Mouse (Mus musculus): ENCODE data around the gene Hmcn2.

The Hmcn2 gene

DNA sequence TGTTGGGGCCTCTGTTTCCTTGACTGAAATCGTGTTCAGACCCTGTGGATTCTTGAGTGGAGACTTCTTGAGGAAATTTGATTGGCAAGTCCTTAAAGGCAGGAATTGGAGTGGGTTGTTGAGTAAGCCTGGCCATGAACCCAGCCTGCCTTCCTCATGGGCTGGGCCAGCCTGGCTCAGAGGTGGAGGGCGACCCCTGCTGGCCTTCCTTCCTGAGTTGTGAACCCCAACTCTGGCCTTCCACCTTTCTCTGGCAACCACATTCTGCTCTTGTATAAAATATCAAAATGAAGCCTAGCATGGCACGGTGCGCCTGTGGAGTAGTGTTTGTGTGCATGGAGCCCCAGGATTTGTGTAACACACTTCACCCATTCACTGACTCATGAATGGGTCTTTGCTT is 8.5 kb upstream of the Hmcn2 start:
- DNase-seq, result peak; percentile 29

DNA sequence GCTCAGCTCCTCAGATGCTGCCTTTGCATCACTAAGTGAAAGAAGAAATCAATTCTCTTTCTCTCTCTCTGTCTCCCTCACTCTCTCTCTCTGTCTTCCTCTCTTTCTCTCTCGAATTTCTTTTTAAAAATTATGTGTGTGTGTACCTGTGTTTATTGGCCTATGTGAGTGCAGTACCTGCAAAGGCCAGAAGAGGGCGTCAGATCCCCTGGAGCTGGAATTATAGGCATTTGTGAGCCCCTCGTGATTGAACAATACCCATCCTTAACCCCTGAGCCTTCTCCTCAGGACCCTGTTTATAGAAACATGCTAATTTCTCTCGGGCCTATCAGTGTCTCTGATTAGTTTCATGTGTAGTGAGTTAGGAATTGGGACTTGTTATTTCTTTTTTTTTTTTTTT is 6.0 kb upstream of the Hmcn2 start:
- DNase-seq, result no peak

DNA sequence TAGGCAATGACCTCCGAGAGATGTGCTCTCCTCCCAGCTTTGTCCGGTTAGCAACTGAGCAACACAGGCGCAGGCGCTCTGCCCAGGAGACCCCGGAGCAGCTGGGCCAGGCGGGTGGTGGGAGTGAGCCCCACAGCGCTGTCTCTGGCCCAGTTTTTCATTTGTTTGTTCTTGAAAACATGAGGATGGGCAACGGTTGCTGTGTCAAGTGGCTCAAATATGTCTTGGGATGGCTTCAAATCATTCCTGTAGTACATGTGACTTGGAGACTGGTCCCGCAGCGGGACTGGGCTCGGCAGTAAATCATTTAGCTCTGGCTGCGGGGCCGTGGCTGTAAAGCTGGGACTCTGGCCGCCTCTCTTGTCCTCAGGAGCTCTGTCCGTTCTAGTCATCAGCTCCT is 4.7 kb upstream of the Hmcn2 start:
- peak; percentile 31 for DNase-seq

DNA sequence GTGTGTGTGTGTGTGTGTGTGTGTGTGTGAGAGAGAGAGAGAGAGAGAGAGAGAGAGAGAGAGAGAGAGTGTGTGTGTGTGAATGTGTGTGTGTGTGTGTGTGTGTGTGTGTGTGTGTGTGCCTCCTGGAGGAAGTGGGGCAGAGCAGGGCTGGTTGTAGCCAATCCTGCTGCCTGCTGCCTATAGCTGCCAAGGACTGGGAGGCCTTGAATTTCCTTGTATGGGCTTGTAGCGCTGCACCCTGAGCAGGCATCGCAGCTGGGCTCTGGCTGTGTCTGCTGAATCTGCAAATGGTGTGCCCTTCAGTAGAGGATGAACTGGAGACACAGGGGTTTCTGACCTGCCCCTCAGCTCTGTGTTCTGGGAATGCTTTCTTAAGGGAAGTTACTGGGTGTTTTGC is 3.9 kb downstream of the Hmcn2 start:
- DNase-seq, result no peak

DNA sequence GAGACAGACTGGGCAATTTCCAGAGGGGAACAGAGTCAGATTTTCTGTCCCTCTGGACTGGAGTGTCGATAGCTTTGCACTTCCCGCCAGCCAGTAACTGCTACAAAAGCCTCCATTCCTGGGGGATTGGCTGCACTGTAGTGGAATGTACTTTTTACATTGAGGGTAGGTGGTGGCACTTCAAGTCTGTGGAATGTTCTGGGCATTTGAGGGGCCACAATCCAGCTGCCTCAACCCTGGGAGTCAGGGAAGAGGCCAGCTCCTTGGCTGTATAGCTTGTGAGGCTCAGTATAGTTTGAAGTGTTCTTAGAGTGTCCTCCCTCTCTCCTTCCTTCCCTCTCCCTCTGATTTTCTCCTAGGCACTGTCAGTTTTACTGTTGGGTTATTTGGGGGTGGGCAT is 5.0 kb downstream of the Hmcn2 start:
- no peak for DNase-seq

DNA sequence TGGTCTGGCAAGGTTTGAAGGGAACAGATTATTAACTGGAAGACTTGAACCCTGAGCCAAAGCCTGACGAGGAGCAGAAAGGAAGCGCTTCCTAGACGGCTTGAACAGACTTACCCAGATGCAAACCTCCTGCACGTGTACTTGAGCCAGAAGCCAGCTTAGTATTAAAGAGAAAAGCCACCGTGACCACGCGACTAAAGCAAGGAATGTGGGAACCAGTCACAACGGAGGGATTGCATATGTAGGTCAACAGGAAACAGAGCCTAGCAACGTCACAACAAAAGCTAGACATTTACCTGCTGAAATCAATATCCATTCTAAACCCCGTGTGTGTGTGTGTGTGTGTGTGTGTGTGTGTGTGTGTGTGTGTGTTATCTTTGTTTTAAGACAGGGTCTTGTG is 13.0 kb downstream of the Hmcn2 start:
- DNase-seq, result no peak

DNA sequence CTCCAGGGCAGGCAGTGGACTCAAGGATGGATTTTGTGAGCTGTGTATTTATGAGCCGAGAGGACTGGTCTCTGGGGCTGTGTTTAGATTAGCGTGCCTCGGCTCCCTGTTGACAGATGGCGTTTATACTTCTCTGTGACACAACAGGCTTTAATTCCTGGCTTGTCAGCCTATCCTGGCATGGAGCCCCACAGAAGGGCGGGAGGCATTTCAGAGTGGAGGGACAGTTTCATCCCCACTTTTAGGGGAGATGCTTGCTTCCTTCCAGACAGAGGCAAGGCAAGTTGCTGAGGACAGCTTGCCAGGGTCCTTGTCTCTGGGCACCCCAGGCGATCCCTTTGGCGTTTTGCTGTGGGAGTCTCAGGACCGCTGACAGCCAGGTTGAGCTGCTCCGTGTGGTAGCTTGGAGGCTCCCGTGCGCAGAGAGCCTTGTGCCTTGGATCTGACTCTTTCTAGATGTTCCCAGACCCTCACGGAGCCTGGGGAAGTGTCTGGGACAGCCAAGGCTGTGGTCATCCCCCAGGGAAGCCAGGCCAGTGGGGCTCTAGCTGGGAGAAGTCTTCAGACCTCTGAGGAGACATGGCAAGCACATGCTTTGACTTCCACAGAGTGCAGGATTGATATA is 23.6 kb downstream of the Hmcn2 start:
- peak; percentile 20 for DNase-seq

DNA sequence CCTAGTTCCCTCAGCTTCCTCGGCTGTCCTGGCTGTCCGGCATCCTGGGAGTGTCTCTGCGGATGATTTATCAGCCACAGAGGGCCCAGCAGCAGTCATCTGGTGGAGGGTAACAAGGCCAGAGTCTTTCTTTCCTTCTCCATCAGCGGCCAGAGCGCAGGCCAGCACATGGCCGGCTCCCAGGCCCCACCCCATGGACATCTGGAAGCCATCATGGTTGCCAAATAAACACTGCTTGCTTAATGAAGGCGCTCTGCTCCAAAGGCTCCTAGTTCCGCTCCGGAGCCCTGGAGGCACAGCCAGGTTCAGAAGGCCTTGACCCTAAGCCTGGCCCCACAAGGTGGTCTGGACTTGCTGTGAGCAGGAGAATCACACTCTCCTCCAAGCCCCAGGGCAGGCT is 25.6 kb downstream of the Hmcn2 start:
- DNase-seq, result peak; percentile 75

DNA sequence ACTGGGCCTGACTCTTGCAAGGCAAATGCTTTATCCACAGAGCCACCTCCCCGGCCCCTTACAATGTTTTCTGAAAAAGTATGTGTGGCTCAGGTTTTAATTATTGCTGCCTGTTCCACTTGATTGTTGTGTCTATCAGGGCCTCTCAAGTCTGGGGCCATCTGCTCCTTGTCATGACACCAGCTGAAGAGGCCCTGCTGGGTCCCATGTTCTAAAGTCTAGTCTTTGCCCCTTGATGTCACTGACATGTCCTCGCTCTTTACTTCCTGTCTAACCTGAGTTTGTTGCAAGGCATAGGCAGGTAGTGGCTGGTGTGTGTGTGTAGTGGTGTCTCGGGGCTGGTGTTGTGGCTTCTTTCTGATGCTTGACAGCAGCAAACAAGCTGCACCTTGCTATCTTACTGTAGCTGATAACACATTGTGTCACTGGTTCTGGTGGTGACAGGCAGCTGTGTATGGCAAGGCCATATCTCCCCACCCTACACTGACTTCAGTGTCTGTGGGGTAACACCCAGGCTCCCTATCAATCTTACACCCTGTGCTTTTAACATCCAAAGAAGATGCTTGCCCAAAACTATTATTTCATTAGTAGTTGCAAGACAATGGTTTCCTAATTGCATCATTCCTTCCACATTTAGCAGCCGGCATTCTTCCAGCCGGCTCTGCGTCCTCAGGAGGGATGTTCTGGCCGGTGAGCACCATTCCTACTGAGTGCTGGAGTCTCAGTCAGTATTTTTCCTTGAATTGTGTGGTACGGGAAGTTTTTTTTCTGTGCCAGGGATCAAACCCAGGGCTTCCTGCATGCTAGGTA is 27.7 kb downstream of the Hmcn2 start:
- DNase-seq, result no peak

DNA sequence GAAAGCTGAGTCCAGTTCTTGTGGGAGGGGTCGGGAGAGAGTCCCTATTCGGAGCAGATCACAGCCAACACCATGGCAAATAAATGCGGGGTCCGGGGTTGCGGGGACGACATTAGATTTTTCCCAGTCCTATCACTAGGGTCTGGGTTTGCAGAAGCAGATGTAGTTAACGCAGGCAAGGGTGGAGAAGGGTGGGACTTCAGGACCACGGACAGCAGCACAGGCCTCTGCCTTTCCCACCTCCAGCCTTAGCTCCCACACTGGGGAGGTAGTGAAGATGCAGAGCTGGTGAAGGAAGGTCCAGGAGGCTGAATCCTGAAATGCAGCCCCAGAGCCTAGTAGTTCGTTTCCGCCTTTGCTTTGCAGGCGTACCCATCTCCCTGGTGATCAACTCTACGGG is 31.9 kb downstream of the Hmcn2 start:
- peak; percentile 69 for DNase-seq

DNA sequence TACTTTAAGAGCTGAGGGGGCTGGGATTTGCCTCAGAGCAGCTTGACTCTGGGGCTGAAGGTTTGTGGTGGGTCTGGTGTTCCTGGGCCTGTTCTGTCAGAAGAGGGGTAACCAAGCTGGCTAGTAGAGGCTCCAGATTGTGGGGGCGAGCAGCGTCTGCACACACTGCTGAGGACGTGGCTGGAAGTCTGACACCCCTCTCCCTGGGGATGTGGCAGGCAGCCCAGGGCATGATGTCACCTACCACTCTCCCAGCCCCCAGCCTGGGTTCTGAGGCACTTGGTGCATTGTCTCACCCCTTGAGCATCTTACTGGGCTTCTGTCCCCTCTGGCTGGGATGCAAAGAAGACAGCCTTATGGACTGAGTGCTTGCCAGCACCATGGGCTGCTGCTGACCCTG is 34.2 kb downstream of the Hmcn2 start:
- DNase-seq, result no peak

DNA sequence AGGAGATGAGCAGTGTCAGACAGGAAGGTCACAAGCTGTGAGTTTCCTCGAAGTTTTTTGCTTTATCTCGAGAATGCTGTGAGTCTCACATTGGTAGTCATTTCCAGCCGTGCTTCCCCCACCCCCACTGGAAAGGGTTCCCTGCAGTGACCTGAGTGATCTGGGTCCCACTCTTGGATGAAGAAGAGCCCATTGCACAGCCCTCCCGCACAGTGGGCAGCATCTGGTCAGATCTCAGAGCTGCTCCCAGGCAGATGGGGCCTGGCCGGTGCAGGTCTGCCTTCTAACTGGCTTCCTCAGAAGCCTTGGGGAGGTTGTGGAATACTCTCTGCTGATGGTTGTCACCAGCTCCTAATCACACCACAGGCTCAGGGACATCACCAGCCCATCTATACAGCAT is 34.6 kb downstream of the Hmcn2 start:
- DNase-seq, result no peak

DNA sequence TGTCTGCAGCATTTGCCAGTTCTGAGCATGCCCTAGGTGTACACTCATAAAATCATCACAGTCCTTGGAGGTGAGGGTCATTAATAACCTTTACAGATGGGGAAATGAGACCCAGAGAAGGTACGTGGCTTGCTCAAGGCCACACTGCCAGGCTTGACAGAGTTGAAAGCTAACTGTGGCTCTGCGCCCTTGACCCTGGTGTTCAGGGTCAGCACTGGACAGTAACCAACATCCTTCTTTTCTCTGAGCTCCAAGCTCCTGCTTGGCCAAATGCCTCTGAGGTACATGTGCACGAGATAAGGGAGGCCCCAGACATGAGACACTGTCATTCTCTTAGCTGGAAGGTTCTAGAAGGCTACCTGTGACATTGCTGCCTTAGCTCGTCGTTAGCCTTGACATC is 42.6 kb downstream of the Hmcn2 start:
- no peak for DNase-seq

DNA sequence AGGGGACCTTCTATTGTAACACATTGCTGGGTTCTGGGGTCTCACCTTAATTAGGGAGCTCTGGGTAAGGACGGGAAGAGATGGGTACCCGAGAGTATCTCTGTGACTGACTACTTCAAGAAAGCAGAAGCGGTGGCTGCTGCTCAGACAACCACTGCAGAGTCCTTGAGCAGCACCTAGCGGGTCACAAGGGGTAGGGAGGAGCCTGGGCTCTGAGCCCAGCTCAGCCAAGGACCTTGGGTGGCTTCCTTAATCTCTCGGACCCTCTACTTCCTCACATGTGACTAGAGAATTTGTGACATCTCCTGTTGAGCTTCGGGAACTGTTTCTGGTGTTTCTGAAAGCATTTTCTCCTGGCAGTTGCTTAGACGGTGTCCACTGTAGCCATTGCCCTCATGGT is 45.1 kb downstream of the Hmcn2 start:
- DNase-seq, result no peak

DNA sequence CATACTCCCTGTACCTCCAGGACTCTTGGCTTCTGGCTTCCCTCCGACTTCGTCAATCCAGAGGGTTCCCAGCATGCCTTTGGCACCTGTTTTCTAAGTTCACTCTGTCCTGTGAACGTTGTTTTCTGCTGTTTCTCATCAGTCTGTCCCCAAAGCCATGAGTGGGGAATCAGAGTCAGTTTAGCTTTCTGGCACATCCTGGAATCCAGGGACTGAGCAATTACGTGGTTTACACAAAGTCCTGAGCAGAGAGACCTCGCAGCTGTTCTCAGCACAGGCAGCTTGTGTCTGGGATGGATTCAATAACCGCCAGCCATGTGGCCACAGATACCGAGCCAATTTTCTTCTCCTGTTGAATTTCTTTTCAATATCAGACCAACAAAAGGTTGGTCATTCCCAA is 53.0 kb downstream of the Hmcn2 start:
- no peak for DNase-seq

DNA sequence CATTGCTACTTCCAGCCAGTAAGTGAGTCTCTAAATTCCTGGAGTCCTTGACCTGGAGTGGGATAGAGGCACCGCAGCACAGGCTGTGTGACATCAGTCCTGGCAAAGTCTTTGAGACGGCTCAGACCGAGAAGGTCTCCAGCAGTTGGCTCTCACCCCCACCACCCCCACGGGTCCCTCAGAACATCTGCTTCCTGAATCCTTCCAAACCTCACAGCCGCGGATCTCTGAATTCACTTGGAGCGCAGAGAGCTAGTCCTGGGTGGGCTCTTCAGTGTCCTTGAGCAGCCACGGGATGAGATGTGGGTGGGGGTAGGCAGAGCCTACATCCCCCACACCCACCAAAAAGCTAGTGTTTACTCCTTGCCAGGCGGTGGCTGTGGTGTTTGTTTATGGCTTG is 57.2 kb downstream of the Hmcn2 start:
- peak; percentile 53 for DNase-seq

DNA sequence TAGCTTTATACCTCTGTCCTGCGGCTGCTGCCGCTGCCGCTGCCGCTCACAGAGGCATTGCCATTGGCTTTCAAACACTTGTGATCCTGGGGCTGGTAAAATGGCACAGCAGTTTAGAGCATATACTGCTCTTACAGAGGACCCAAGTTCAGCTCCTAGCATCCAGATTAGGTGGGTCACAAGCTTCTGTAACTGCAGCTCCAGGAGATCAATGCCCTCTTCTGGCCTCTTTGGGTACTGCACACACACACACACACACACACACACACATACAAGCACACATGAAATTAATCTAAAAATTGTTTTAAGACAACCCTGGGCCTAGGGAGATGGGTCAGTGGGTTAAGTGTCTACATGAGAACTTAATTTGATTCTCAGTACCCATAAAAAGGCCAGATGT is 58.0 kb downstream of the Hmcn2 start:
- no peak for DNase-seq

DNA sequence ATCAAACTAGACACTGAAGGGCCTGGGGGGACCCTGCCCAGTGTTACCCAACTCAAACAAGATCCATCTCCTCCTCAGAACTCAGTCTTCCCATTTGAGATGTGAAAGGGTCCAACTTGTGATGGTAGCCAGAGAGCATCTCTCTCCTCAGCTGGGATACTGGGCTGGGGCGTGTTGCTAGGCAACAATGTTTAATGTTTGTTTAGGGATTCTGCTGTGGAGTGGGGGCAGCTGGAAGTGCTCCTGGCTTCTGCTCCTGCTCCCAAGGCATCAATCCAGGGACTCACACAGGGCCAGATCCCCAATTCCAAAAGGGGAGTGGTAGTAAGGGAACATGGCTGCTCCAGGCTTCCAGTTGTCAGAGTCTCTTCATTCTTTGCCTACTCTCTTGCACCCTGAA is 60.2 kb downstream of the Hmcn2 start:
- no peak for DNase-seq

DNA sequence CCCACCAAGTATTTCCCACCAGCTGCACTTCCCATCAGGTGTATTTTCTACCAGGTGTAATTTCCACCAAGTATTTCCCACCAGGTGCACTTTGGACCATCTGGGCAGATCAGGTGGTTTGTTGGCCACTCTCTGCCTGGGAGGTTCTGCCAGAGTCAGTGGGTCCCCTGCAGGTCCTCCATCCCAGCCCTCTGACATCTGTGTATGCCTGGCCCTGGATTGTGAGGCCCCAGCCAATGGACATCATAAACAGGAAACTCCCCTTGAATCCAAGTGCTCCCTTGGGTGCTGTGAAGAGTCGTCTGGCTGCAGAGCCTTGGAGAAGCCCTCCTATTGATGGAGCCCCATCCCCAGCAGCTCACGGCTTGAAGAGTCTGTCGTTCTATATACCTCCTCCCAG is 61.8 kb downstream of the Hmcn2 start:
- no peak for DNase-seq

DNA sequence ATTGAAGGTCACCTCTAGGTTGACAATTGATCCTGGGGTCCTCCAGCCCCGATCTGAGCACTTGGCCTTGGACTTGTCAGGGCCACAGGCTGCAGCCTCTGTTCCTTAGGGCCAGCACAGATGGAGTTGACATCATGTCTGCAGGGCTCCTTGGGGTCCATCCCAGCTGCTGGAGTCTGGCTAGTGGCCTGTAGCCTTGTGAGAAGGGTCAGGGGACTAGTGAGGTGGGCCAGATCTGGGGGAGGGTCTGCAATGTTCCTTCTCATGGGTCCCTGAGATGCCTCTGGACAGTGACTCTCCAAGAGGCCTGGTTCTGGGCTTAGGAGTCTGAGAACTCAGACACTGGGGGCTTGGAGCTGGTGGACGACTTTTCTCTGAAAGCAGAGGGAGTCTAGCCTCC is 63.3 kb downstream of the Hmcn2 start:
- no peak for DNase-seq

DNA sequence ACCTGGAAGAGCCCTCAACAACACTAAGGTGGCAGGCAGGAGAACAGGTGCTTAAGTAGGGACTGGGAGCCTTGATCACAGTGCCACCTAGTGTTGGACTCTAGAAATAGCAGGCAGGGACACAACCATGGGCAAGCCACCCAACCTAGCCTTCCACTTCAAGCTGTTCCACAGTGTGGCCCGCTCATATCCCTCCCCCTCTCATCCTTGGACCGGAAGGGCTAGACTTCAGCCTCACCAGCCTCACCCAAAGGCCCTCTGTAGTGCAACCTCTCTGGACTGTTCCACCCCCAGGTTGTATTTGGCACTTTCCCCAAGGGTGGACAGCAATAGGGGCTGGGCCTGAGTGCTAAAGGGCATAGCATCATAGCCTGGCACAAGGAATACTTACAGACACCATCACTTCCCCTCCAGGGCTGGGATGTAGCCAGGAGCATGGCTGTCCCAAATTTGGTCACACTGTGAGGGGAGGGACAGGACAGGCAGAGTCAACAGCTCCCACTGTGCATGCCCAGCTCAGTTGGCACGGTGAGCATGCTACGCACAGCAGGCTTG is 67.2 kb downstream of the Hmcn2 start:
- DNase-seq, result peak; percentile 46

DNA sequence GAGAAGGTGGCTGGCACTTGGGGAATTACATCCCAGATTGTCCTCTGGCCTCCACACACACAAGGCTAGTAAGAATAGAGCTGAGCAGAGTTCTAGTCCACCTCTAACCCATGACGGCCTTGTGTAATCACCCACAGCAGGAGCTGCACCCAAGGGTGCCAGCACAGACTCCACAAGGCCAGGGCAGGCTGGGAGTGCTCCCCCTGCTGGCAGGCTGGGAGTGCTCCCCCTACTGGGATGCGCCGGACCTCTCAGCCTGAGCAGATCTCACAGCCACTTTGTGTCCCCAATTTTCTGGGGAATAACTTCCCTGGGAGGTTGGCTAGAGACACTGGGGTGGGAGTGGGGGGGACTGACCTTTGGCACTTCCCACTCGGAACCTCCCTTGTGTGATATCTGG is 68.7 kb downstream of the Hmcn2 start:
- DNase-seq, result peak; percentile 45

DNA sequence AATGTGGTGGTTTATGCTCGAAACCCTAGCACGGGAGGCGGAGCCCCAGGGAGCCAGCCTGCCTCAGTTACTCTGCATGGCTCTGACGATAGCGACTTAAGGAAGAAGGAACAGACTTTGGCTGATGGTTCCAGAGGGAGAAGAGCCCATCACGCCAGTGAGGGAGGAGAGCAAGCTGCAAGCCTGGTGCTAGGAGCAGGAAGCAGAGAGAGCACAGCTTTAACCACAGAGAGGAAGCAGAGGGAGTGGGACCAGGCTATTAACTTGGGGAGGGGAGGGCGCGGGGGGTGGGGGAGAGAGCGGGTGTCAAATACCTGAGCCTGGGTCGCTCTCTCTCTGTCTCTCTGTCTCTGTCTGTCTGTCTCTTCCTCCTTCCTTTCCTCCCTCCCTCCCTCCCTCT is 102.8 kb downstream of the Hmcn2 start:
- DNase-seq, result no peak

DNA sequence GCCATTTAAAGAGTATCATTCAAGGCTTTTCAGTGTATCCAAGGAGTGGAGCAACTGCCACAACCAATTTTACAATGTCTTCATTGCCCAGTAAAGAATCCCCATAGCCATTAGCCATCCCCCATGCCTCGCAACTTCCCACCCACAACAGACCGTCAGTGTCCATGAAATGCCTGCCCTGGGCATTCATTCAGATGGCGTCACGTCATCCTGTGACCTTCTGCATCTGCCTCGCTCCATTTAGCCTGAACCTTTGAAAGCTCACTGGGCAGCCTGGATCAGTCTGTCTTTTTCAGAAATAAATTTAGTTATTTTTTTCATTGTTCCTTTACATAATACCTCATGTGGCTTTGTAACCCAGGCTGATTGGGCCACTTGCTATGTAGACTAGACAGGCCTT is 103.8 kb downstream of the Hmcn2 start:
- no peak for DNase-seq

DNA sequence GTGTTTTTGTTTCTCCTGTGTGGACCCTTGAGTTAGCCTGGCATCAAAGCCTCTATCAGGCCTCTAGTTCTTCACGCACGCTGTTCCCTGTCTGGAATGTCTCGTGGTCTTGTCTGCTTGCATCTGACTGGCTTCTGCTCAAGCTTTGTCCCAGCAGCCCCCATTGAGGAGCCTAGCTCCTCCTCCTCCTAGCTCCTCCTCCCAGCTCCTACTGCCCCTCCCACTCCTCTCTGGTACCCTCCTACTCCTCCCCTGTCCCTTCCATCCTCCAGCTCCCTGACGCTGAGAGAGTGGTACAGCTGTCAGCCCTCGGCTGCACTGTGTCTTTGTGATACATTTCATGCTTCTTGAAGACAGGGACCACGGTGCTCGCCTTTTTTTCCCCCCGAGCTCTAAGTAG is 104.4 kb downstream of the Hmcn2 start:
- no peak for DNase-seq

Data from kidney, postnatal 14 days (tissue).